Mouse (Mus musculus) spleen, postnatal 4 days (tissue): Measurements from ENCODE around the gene BC107364.
"Not testable (repeated sequence)": the region's sequence is repeated elsewhere in the genome, so short reads cannot be mapped to it uniquely, and the experiment has no call there.

ENCODE experiments used
- DNase-seq, 2 experiments: peaks; one replicate each; pipeline ENCODE4 v3.0.0; 2022; ENCODE audit warnings: low spot score in 2 of 2

BC107364 gene

GRCm38 (mm10) chr3:96486064-96486827, 34.1 kb upstream of the BC107364 start:
- not testable (repeated sequence) for DNase-seq

- no peak for DNase-seq
Observed at GRCm38 (mm10) chr3:96485361-96485760, 33.3 kb upstream of the BC107364 start.

- DNase-seq: no peak
Observed at GRCm38 (mm10) chr3:96484921-96485320, 32.8 kb upstream of the BC107364 start.

GRCm38 (mm10) chr3:96483946-96484345, 31.8 kb upstream of the BC107364 start:
- DNase-seq: no peak

- not testable (repeated sequence) for DNase-seq
Observed at GRCm38 (mm10) chr3:96483044-96483443, 30.9 kb upstream of the BC107364 start.

- no peak for DNase-seq
Observed at GRCm38 (mm10) chr3:96482451-96482850, 30.3 kb upstream of the BC107364 start.

- no peak for DNase-seq
Observed at GRCm38 (mm10) chr3:96481856-96482255, 29.8 kb upstream of the BC107364 start.

GRCm38 (mm10) chr3:96480684-96481270, 28.7 kb upstream of the BC107364 start:
- DNase-seq: no peak

- DNase-seq: no peak
Observed at GRCm38 (mm10) chr3:96479249-96479648, 27.1 kb upstream of the BC107364 start.

GRCm38 (mm10) chr3:96477558-96477957, 25.5 kb upstream of the BC107364 start:
- no peak for DNase-seq

- DNase-seq: no peak
Observed at GRCm38 (mm10) chr3:96477084-96477483, 25.0 kb upstream of the BC107364 start.

- no peak for DNase-seq
Observed at GRCm38 (mm10) chr3:96474909-96475655, 23.0 kb upstream of the BC107364 start.

GRCm38 (mm10) chr3:96473556-96473955, 21.4 kb upstream of the BC107364 start:
- DNase-seq: not testable (repeated sequence)

- DNase-seq: no peak
Observed at GRCm38 (mm10) chr3:96472066-96472465, 20.0 kb upstream of the BC107364 start.

GRCm38 (mm10) chr3:96469626-96470025, 17.5 kb upstream of the BC107364 start:
- DNase-seq: no peak

- not testable (repeated sequence) for DNase-seq
Observed at GRCm38 (mm10) chr3:96468335-96468734, 16.2 kb upstream of the BC107364 start.

GRCm38 (mm10) chr3:96467641-96468040, 15.5 kb upstream of the BC107364 start:
- DNase-seq: no peak

- DNase-seq: no peak
Observed at GRCm38 (mm10) chr3:96463891-96464290, 11.8 kb upstream of the BC107364 start.

GRCm38 (mm10) chr3:96460568-96460870, 8.4 kb upstream of the BC107364 start:
- not testable (repeated sequence) for DNase-seq

GRCm38 (mm10) chr3:96459757-96460567, 7.9 kb upstream of the BC107364 start:
- not testable (repeated sequence) for DNase-seq

GRCm38 (mm10) chr3:96458886-96459439, 6.9 kb upstream of the BC107364 start:
- DNase-seq: not testable (repeated sequence)

- not testable (repeated sequence) for DNase-seq
Observed at GRCm38 (mm10) chr3:96458008-96458407, 5.9 kb upstream of the BC107364 start.
